Mouse (Mus musculus): ENCODE measurements around the gene Mrpl2.

GRCm38 (mm10) chr17:46628791-46629684 lies 17.0 kb upstream of the Mrpl2 start, which contains the start of gene Ptk7:
- TF ChIP-seq CTCF (conservative IDR thresholded peaks at IDR 0.05; ENCODE audit: insufficient read depth, insufficient read length, low read depth, low read length) (no peak), POLR2A (IDR thresholded peaks at IDR 0.05; ENCODE audit: low read depth, low read length) (no peak)

Measured in kidney, adult 2 months (tissue).